Mouse (Mus musculus) kidney, embryonic 16.5 days (tissue): ENCODE data around the gene Dmrta2. TPM values are rescaled to one million over a fixed set of nuclear protein-coding genes. Genes with fewer than 3 reads are reported as not detected.

Experiments
- ATAC-seq: fragments of 200-750 bp; cut with Nextera tagmentation; 2 replicates; pipeline ENCODE4 v1.8.0; 2017; ENCODE audit warnings: moderate TSS enrichment; ENCODE audit not compliant: low FRiP score, low TSS enrichment
- H3K27ac ChIP-seq: fragments of 300-500 bp; sonication (generic); 2 replicates; pipeline ENCODE4 v1.5.1; 2014; ENCODE audit warnings: low read length
- H3K27me3 ChIP-seq: fragments of 300-500 bp; sonication (generic); 2 replicates; pipeline ENCODE4 v1.6.1; 2014; ENCODE audit warnings: low read length, control low read depth, mixed read lengths; ENCODE audit not compliant: insufficient read depth
- H3K36me3 ChIP-seq: fragments of 300-500 bp; sonication (generic); 2 replicates; pipeline ENCODE4 v1.6.1; 2014; ENCODE audit warnings: low read length, control low read depth, mixed read lengths; ENCODE audit not compliant: insufficient read depth
- H3K4me1 ChIP-seq: fragments of 300-500 bp; sonication (generic); 2 replicates; pipeline ENCODE4 v1.6.1; 2014; ENCODE audit warnings: low read length, control low read depth, mixed read lengths; ENCODE audit not compliant: insufficient read depth
- H3K4me2 ChIP-seq: fragments of 300-500 bp; sonication (generic); replicated peaks from 2 replicates; pipeline ENCODE4 v1.6.1; 2014; ENCODE audit warnings: low read depth, low read length
- H3K4me3 ChIP-seq: fragments of 300-500 bp; sonication (generic); 2 replicates; pipeline ENCODE4 v1.5.1; 2014; ENCODE audit warnings: mild to moderate bottlenecking, low read length
- H3K9ac ChIP-seq: fragments of 300-500 bp; sonication (generic); replicated peaks from 2 replicates; pipeline ENCODE4 v1.6.1; 2014; ENCODE audit warnings: low read length
- H3K9me3 ChIP-seq: fragments of 300-500 bp; sonication (generic); 2 replicates; pipeline ENCODE4 v1.6.1; 2016; ENCODE audit warnings: low read length, control low read depth
- WGBS: fragments of 180-500 bp; shearing (Covaris S2); extraction: QIAGEN DNeasy Blood & Tissue Kit; methylation state at CpG from one replicate; pipeline ENCODE4 v1.1.7; 2014; 5-methylcytosine and 5-hydroxymethylcytosine counted together
- polyA plus RNA-seq: library from polyadenylated mRNA; unstranded; fragments of >200 nt; fragmentation: Nextera tagmentation; extraction: Ambion mirVana; gene quantifications from 2 replicates; pipeline ENCODE4 v1.2.1, GENCODE M21; 2015

Dmrta2 gene
- polyA plus RNA-seq, 1 experiment from 2014 or later, result 0.25 TPM

- Histone ChIP-seq H3K9me3 (no peaks in the 10 kb centered on the region), H3K4me3 (no peak overlapping the region), H3K27ac (no peak overlapping the region), H3K4me1 (no peaks in the 10 kb centered on the region), H3K9ac (no peak overlapping the region), H3K36me3 (peaks cover 7% of the 10 kb centered on the region; the same call in 1 of the 2 replicates), H3K4me2 (no peak overlapping the region), H3K27me3 (no peaks in the 10 kb centered on the region)
- ATAC-seq, result 0 out of 2 replicates have a peak, but pooled peaks have one; percentile 54
- 52% methylated on average over 5 of the region's 5 CpGs for WGBS
Measured at GRCm38 (mm10) chr4:109960201-109960935, 17.5 kb upstream of the Dmrta2 start.

DNA sequence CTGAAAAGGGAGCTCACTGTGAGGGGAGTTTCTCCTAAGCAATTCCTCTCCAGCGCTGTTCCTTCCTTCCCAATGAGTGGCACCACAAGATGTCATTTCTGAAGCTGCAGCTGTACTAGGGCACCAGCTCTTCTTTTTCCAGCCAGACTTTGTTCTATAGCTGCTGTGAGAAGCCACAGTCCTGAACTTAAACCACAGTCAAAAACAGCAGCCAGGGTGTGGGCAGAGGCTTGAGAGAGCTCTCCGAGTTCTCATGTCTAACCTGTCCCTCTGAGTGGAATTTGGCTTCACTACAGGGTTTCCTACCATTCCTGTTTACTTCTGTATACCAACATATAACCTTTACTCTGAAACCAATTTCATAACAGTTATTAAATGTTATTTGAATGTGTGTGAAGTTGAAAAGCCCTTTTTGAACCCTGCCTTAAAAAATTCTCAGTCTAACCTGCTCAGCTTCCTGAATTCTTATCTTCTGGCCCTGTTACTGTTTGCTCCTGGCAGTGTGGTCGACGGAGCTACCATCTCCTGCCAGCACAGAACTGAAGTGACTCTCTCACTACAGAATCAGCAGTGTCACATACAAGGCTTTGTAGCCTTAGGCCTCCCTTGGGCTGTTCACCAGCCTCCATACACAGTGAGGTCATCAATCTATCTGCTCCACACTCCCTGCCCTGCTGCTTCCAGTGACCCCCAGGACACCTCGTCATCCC lies 14.1 kb upstream of the Dmrta2 start:
- H3K9ac ChIP-seq, result no peak overlapping the region
- 89% methylated on average over 5 of the region's 5 CpGs for WGBS
- no peaks in the 10 kb centered on the region for H3K4me1 ChIP-seq
- H3K4me3 ChIP-seq, result no peak overlapping the region
- H3K4me2 ChIP-seq, result no peak overlapping the region
- H3K27me3 ChIP-seq, result no peaks in the 10 kb centered on the region
- ATAC-seq, result no peak
- H3K27ac ChIP-seq, result no peak overlapping the region
- no peaks in the 10 kb centered on the region for H3K9me3 ChIP-seq
- H3K36me3 ChIP-seq, result peaks cover 7% of the 10 kb centered on the region; the same call in 1 of the 2 replicates

DNA sequence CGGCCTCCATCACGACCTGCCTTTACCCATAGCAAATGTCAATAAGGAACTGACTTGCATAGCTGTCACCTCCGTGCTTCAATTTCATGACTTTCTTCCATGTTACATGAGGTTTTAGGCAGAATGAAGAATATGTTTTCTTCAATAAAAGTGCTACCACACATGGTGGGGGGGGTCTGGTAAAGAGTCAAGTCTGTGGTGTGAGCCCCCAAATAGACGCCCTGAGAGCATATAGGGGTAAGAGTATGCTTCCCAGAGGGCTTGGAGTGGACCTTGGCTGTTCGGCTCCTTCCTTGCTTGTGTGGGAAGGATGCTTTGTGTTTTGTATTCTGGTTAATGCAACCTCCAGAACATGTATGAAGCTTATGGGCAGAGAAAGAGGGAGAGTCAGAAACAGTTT lies 8.3 kb upstream of the Dmrta2 start:
- 84% methylated on average over 5 of the region's 5 CpGs for WGBS
- Histone ChIP-seq H3K27ac (no peak overlapping the region), H3K9ac (no peak overlapping the region), H3K4me3 (no peak overlapping the region), H3K9me3 (no peaks in the 10 kb centered on the region), H3K36me3 (no peaks in the 10 kb centered on the region), H3K4me2 (no peak overlapping the region), H3K27me3 (peaks cover 39% of the 10 kb centered on the region), H3K4me1 (peaks cover 11% of the 10 kb centered on the region)
- no peak for ATAC-seq

GRCm38 (mm10) chr4:109973991-109974654 lies 3.7 kb upstream of the Dmrta2 start:
- WGBS, result 3% methylated on average over 20 of the region's 20 CpGs
- Histone ChIP-seq H3K36me3 (no peaks in the 10 kb centered on the region), H3K27me3 (peaks cover 84% of the 10 kb centered on the region), H3K9ac (no peak overlapping the region), H3K4me3 (peak overlapping the region; percentile 30; the same call in 1 of the 2 replicates), H3K27ac (no peak overlapping the region), H3K4me1 (peaks cover 35% of the 10 kb centered on the region), H3K4me2 (no peak overlapping the region; the same call in 1 of the 2 replicates), H3K9me3 (peaks cover 3% of the 10 kb centered on the region; the same call in 1 of the 2 replicates)
- ATAC-seq, result no peak

DNA sequence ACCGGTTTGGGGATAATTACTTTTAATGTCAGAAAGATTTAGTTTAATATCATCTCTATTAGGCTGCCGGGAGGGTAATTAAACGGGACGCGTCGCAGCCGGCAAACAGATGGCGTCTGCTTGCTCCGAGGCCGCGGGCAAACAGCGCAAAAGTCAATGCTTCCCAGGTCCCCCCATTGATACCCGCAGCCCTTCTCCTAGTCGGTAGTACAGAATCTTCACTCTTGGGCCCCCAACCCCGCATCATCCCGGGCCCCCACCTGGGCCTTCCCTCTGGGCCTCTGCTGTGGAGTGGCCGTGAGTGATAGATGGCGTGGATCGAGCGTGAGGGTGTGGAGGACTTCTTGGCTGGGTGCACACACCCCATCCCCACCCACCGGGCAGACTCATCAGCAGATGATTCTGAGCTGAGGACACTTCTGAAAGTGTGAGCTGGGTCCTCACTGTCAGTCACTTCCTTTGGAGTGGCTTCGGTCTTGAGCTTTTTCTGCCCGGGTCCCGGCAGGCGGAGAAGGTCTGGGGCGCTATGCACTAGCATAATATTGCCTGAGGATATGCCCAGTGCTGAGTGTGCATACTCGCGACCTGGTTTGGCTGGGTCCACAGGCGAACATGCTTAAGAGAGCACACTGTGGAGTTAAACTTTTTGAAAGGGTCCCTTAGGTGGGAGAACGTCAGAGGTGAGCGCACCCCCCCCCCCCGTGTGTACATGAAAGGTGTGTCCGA lies 3.0 kb upstream of the Dmrta2 start:
- Histone ChIP-seq H3K9me3 (peaks cover 3% of the 10 kb centered on the region; the same call in 1 of the 2 replicates), H3K4me3 (peak overlapping the region; percentile 30), H3K4me1 (peaks cover 37% of the 10 kb centered on the region), H3K27me3 (peaks cover 91% of the 10 kb centered on the region), H3K4me2 (no peak overlapping the region; the same call in 1 of the 2 replicates), H3K9ac (no peak overlapping the region), H3K36me3 (no peaks in the 10 kb centered on the region), H3K27ac (no peak overlapping the region)
- no peak for ATAC-seq
- WGBS, result 1% methylated on average over 33 of the region's 33 CpGs

- Histone ChIP-seq H3K4me1 (peaks cover 42% of the 10 kb centered on the region), H3K4me3 (no peak overlapping the region), H3K9ac (no peak overlapping the region), H3K4me2 (no peak overlapping the region), H3K27ac (no peak overlapping the region), H3K9me3 (peaks cover 3% of the 10 kb centered on the region; the same call in 1 of the 2 replicates), H3K36me3 (no peaks in the 10 kb centered on the region), H3K27me3 (peaks cover 96% of the 10 kb centered on the region)
- ATAC-seq, result no peak
- 5% methylated on average over 25 of the region's 25 CpGs for WGBS
Measured at GRCm38 (mm10) chr4:109975381-109976240, 2.2 kb upstream of the Dmrta2 start.

DNA sequence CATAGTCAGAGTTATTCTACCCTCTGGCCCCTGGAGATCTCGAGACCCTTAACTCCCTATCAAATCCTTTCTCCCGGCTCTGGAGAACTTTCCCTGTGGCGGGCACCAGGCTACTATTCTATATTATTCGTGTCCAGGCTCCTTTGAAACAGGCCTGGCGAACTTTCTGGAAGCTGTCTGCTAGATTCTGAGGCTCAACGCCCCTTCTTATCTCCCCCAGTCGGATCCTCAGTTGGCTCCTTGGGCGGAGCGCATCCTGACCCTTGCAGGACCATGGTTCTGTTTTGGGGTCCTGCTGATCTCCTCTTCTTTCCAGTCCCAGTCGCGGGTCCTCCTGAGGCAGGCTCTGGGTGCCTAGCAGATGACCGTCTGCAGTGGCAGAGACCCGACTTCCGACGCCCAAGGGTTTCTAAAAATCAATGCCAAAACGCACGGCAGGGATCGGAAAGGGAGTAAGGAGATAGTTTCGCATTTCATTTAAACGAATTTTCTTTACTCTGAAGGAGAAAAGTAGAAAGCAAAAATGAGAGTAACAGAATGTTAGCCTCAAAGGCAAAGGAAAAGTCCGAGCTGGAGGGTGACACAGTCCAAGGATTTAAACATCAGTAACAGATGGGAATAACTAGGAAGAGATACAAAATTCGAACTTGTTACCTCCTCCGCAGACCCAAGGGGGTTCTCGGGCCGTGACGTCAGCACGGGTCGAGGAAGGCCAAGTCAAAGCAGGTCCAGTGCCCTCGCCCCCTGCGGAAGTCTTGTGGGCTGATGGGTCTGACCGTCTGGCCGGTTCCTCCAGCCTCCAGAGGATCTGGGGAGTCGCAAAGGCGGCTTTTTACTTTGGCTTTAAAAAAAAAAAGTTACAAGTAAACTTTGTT lies 1.3 kb upstream of the Dmrta2 start:
- WGBS, result 1% methylated on average over 34 of the region's 34 CpGs
- Histone ChIP-seq H3K27me3 (peaks cover 96% of the 10 kb centered on the region), H3K36me3 (no peaks in the 10 kb centered on the region), H3K4me3 (no peak overlapping the region), H3K9ac (no peak overlapping the region), H3K4me2 (no peak overlapping the region), H3K27ac (no peak overlapping the region), H3K4me1 (peaks cover 42% of the 10 kb centered on the region), H3K9me3 (peaks cover 3% of the 10 kb centered on the region; the same call in 1 of the 2 replicates)
- ATAC-seq, result no peak

DNA sequence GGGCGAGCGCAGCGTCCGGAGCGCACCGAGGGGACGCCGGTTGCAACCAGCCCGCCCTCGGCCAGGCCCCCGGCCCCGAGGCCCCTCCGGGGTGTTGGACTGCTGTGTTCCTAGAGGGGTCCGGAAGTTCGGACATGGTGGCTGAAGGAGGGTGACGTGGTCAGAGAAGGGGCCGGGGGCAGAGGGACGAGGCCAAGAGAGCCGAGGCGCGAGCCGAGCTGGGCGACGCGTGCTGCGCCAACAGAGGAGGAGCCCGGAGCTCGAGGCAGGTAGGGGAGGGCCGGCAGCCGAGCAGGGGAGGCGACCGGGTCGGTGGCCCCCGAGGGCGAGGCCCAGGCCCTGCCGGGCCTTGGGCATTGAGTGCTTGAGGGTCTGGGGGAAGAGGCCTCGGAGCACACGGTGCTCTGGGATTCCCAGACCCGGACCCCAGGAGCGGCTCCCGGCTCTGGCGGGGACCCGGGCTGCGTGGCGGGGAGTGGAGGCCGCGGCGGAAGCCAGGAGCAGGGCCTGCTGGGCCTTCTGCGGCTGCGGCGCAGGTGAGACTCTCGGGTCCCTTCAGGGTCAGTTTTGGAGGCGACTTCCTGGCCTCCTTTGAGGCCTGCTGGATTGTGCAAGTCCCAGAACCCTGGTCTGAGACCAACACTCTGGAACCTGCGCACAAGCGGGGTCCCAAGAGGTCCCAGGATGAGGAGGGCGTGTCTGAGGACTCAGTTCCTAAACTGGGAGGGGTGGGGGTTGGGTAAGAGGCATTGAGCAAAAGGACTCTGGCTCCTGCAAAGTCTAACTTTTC lies 410 bp downstream of the Dmrta2 start:
- H3K27ac ChIP-seq, result no peak overlapping the region
- peaks cover 97% of the 10 kb centered on the region for H3K27me3 ChIP-seq
- H3K9ac ChIP-seq, result peak overlapping the region; percentile 59
- peak overlapping the region; percentile 49 for H3K4me3 ChIP-seq
- H3K36me3 ChIP-seq, result no peaks in the 10 kb centered on the region
- peak; percentile 17 for ATAC-seq
- peaks cover 52% of the 10 kb centered on the region for H3K4me1 ChIP-seq
- peaks cover 3% of the 10 kb centered on the region; the same call in 1 of the 2 replicates for H3K9me3 ChIP-seq
- peak overlapping the region; percentile 71 for H3K4me2 ChIP-seq
- WGBS, result under 1% methylated on average over 43 of the region's 56 CpGs
